Mouse (Mus musculus): ENCODE results near the gene Dcaf4.

GRCm38 (mm10) chr12:83514216-83514615 lies 6.0 kb upstream of the Dcaf4 start:
- TF ChIP-seq POLR2A (IDR thresholded peaks at IDR 0.05; ENCODE audit: insufficient read depth, low read depth, low read length) (no peak), CTCF (IDR thresholded peaks at IDR 0.05) (no peak), EP300 (IDR thresholded peaks at IDR 0.05; ENCODE audit: insufficient read depth, low read depth, low read length) (no peak)

Data from heart, adult 2 months (tissue).